In the genomic region with DNA sequence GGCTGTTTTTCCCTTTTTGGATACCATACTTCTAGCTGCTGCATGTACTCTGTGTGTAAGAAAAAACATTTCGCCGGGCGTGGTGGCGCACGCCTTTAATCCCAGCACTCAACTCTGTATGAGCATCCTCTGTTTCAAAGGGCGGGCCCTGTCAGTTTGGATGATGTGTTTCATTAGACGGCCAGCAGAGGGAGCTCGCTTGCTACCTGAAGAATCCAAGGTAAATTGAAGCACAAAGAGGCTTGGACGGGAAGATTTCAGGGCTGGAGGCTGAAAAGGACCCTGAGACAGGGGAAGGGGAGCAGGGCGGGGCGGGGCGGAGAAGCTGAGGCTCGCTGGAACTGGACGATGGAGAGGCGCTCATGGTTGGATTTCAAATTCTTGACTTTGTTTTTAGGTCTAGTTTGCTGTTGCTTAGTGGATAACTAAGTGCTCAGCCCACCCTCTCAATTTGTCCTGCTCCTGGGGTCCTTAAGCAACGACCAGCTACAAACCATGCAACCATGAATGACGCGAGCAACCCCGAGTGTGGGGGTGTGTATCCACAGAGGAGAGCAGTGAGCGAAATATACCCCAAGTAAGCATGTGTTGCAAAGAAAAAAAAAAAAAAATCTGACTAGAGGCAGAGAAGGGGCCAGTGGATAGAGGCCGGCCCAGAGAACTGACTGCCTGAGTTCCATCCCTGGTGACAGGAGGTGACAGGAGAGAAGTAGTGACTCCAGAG, we compare ENCODE assay signal across 8 mouse cellular contexts. TPM values are rescaled to one million over a fixed set of nuclear protein-coding genes. Genes with fewer than 3 reads are reported as not detected.
A peak's percentile ranks its signal among the peaks of the same experiment; 100 is the strongest.
DNase-seq lines count a peak whose midpoint lies in the region; ATAC-seq and TF ChIP-seq lines count a peak whose summit lies in the region.

No protein-coding gene starts in this region.

- no peak for TF ChIP-seq EP300 in lung, postnatal 0 days (IDR thresholded peaks at IDR 0.05)

- H3K4me3 ChIP-seq in cerebellum, adult 2 months (replicated peaks; ENCODE audit: insufficient read depth, low read depth, low read length), result no peak overlapping the region
- peak overlapping the region; percentile 20; the same call in 1 of the 2 replicates for H3K4me3 ChIP-seq in forebrain, postnatal 0 days (ENCODE audit: low read depth, low read length)
- H3K4me3 ChIP-seq in hindbrain, embryonic 10.5 days, result peak overlapping the region; percentile 16; the same call in 1 of the 2 replicates
- H3K4me3 ChIP-seq in lung, postnatal 0 days (ENCODE audit: low read depth, low read length), result no peak overlapping the region

- no peaks in the 10 kb centered on the region for H3K9me3 ChIP-seq in forebrain, postnatal 0 days (ENCODE audit: low read length)
- 0 out of 2 replicates have a peak, but pooled peaks cover 3% of the 10 kb centered on the region for H3K9me3 ChIP-seq in hindbrain, embryonic 10.5 days
- H3K9me3 ChIP-seq in lung, postnatal 0 days (ENCODE audit: low read length), result no peaks in the 10 kb centered on the region

- no peak for TF ChIP-seq POLR2A in cerebellum, adult 2 months (IDR thresholded peaks at IDR 0.05; ENCODE audit: borderline replicate concordance, insufficient read depth, low read length)

- no peak overlapping the region for H3K9ac ChIP-seq in forebrain, postnatal 0 days
- no peak overlapping the region for H3K9ac ChIP-seq in lung, postnatal 0 days (replicated peaks; ENCODE audit: low read depth)

- ATAC-seq in forebrain, postnatal 0 days, result peak; percentile 68
- ATAC-seq in lung, postnatal 0 days, result peak; percentile 35

- DNase-seq in MN1 (ENCODE audit: low spot score), result peak; percentile 92
- DNase-seq in cerebellum, adult 2 months, result peak; percentile 68 to 80
- DNase-seq in forebrain, postnatal 0 days, result peak; percentile 91
- peak; percentile 84 for DNase-seq in hindbrain, embryonic 10.5 days (ENCODE audit: low spot score)
- peak; percentile 85 to 93 for DNase-seq in layer of hippocampus, adult 8-10 months (ENCODE audit: low spot score in 2 of 2)
- peak; percentile 83 for DNase-seq in lung, postnatal 0 days (ENCODE audit: low spot score)
- peak; percentile 70 for DNase-seq in ovary, postnatal 36 days (ENCODE audit: low spot score)
- DNase-seq in thymus, postnatal 10 days (ENCODE audit: low spot score in 2 of 2), result peak; percentile 43 to 77

- H3K36me3 ChIP-seq in forebrain, postnatal 0 days (ENCODE audit: insufficient read depth), result no peaks in the 10 kb centered on the region
- H3K36me3 ChIP-seq in hindbrain, embryonic 10.5 days, result no peaks in the 10 kb centered on the region
- H3K36me3 ChIP-seq in lung, postnatal 0 days (ENCODE audit: insufficient read depth, low read length), result no peaks in the 10 kb centered on the region

- H3K27me3 ChIP-seq in cerebellum, adult 2 months (ENCODE audit: control insufficient read depth, insufficient read depth, low read length), result no peaks in the 10 kb centered on the region
- no peaks in the 10 kb centered on the region for H3K27me3 ChIP-seq in forebrain, postnatal 0 days (ENCODE audit: insufficient read depth, low read length)
- peaks cover 9% of the 10 kb centered on the region for H3K27me3 ChIP-seq in hindbrain, embryonic 10.5 days (ENCODE audit: insufficient read depth, poor library complexity, severe bottlenecking)
- no peaks in the 10 kb centered on the region for H3K27me3 ChIP-seq in lung, postnatal 0 days (replicated peaks; ENCODE audit: insufficient read depth, low read length)

- H3K27ac ChIP-seq in cerebellum, adult 2 months (ENCODE audit: insufficient read depth, low read length), result no peak overlapping the region
- H3K27ac ChIP-seq in forebrain, postnatal 0 days (ENCODE audit: low read depth, low read length), result 0 out of 2 replicates have a peak overlapping the region, but pooled peaks have one; percentile 4
- H3K27ac ChIP-seq in hindbrain, embryonic 10.5 days, result peak overlapping the region; percentile 17; the same call in 1 of the 2 replicates
- H3K27ac ChIP-seq in lung, postnatal 0 days (ENCODE audit: low read length), result no peak overlapping the region

- peak; percentile 76; the same call in 1 of the 2 replicates for TF ChIP-seq CTCF in cerebellum, adult 2 months (IDR thresholded peaks at IDR 0.05; ENCODE audit: borderline replicate concordance, insufficient read depth, low read depth, low read length)
- peak; percentile 93 for TF ChIP-seq CTCF in forebrain, postnatal 0 days (IDR thresholded peaks at IDR 0.05; ENCODE audit: low read depth)
- peak; percentile 88 for TF ChIP-seq CTCF in lung, postnatal 0 days (IDR thresholded peaks at IDR 0.05)

- WGBS in cerebellum, adult 2 months, result 13% methylated on average over 21 of the region's 21 CpGs
- WGBS in forebrain, postnatal 0 days, result 10% methylated on average over 21 of the region's 21 CpGs
- WGBS in hindbrain, embryonic 10.5 days, result 16% methylated on average over 21 of the region's 21 CpGs
- WGBS in lung, postnatal 0 days, result 13% methylated on average over 21 of the region's 21 CpGs

- H3K4me2 ChIP-seq in forebrain, postnatal 0 days (ENCODE audit: low read depth), result peak overlapping the region; percentile 42
- no peak overlapping the region for H3K4me2 ChIP-seq in lung, postnatal 0 days (replicated peaks; ENCODE audit: low read depth, low read length)

- no peaks in the 10 kb centered on the region for H3K4me1 ChIP-seq in cerebellum, adult 2 months (ENCODE audit: control insufficient read depth, insufficient read depth, low read length)
- 0 out of 2 replicates have a peak, but pooled peaks cover 6% of the 10 kb centered on the region for H3K4me1 ChIP-seq in forebrain, postnatal 0 days (ENCODE audit: insufficient read depth)
- peaks cover 19% of the 10 kb centered on the region for H3K4me1 ChIP-seq in hindbrain, embryonic 10.5 days (replicated peaks)
- no peaks in the 10 kb centered on the region for H3K4me1 ChIP-seq in lung, postnatal 0 days (ENCODE audit: insufficient read depth, low read depth, low read length)

RNA-seq across cellular contexts. Expression of a gene that starts 31.6 kb away (rescaled TPM):
- polyA plus RNA-seq in cerebellum, adult 2 months (2012; rRNA removed), result 698 and 753 TPM in 2 replicates
- total RNA-seq in forebrain, postnatal 0 days (2014; rRNA removed), result 738 and 1,020 TPM in 2 replicates
- 708 and 819 TPM in 2 replicates for polyA plus RNA-seq in forebrain, postnatal 0 days (2015; fragmentation: Nextera tagmentation; extraction: Ambion mirVana)
- polyA plus RNA-seq in hindbrain, embryonic 10.5 days (2016; fragmentation: Nextera tagmentation; extraction: Ambion mirVana), result 889 and 916 TPM in 2 replicates
- total RNA-seq in layer of hippocampus, adult 8-10 months (2022), result 1,000 to 10,000 TPM in 2 of 4 experiments, 100 to 1,000 TPM in 2; 898 to 1,122 (median 1,004) TPM
- polyA plus RNA-seq in lung, postnatal 0 days (2015; fragmentation: Nextera tagmentation; extraction: Ambion mirVana), result 1,257 and 1,264 TPM in 2 replicates

Comparison
In these comparisons a context has a peak if more than half of its experiments do, and no peak if none do; other contexts are left out.
1. H3K27ac ChIP-seq: peak in forebrain, postnatal 0 days (single experiment) and hindbrain, embryonic 10.5 days (single experiment); none in cerebellum, adult 2 months (single experiment) and lung, postnatal 0 days (single experiment).
2. H3K4me3 ChIP-seq: peak in forebrain, postnatal 0 days (single experiment) and hindbrain, embryonic 10.5 days (single experiment); none in cerebellum, adult 2 months (single experiment) and lung, postnatal 0 days (single experiment).
3. Peak in every context shown above with its lines, with median percentiles within 50 percentile points of each other: DNase-seq and CTCF ChIP-seq.